Mouse (Mus musculus) liver, embryonic 15.5 days (tissue): ENCODE measurements around the gene Hist1h1t. TPM values are rescaled to one million over a fixed set of nuclear protein-coding genes. Genes with fewer than 3 reads are reported as not detected.
A peak's percentile ranks its signal among the peaks of the same experiment; 100 is the strongest.

ENCODE experiments used
- ATAC-seq: fragments of 200-750 bp; cut with Nextera tagmentation; 2 replicates; pipeline ENCODE4 v1.8.0; 2017; ENCODE audit warnings: moderate number of reproducible peaks, mild to moderate bottlenecking, moderate library complexity; ENCODE audit not compliant: insufficient read depth
- H3K27ac ChIP-seq: fragments of 300-500 bp; sonication (generic); replicated peaks from 2 replicates; pipeline ENCODE4 v1.5.1; 2015; ENCODE audit warnings: mild to moderate bottlenecking, inconsistent platforms
- H3K27me3 ChIP-seq: fragments of 300-500 bp; sonication (generic); 2 replicates; pipeline ENCODE4 v1.6.1; 2015; ENCODE audit warnings: mild to moderate bottlenecking, inconsistent platforms
- H3K36me3 ChIP-seq: fragments of 300-500 bp; sonication (generic); replicated peaks from 2 replicates; pipeline ENCODE4 v1.6.1; 2015; ENCODE audit warnings: moderate library complexity, mild to moderate bottlenecking, inconsistent platforms
- H3K4me1 ChIP-seq: fragments of 300-500 bp; sonication (generic); replicated peaks from 2 replicates; pipeline ENCODE4 v1.6.1; 2015; ENCODE audit warnings: inconsistent platforms
- H3K4me2 ChIP-seq: fragments of 300-500 bp; sonication (generic); 2 replicates; pipeline ENCODE4 v1.6.1; 2015; ENCODE audit warnings: moderate library complexity, mild to moderate bottlenecking, inconsistent platforms
- H3K4me3 ChIP-seq: fragments of 300-500 bp; sonication (generic); replicated peaks from 2 replicates; pipeline ENCODE4 v1.5.1; 2015; ENCODE audit warnings: mild to moderate bottlenecking, inconsistent platforms
- H3K9ac ChIP-seq: fragments of 300-500 bp; sonication (generic); 2 replicates; pipeline ENCODE4 v1.6.1; 2015; ENCODE audit warnings: moderate library complexity, mild to moderate bottlenecking, inconsistent platforms
- H3K9me3 ChIP-seq: fragments of 300-500 bp; sonication (generic); replicated peaks from 2 replicates; pipeline ENCODE4 v1.6.1; 2016; ENCODE audit warnings: inconsistent platforms
- WGBS: fragments of 180-500 bp; shearing (Covaris S2); methylation state at CpG from one replicate; pipeline ENCODE4 v1.1.7; 2015; ENCODE audit warnings: mixed read lengths; ENCODE audit not compliant: insufficient replicate concordance; 5-methylcytosine and 5-hydroxymethylcytosine counted together
- polyA plus RNA-seq: library from polyadenylated mRNA; unstranded; fragments of >200 nt; fragmentation: Nextera tagmentation; extraction: Ambion mirVana; gene quantifications from 2 replicates; pipeline ENCODE4 v1.2.1, GENCODE M21; 2015

The Hist1h1t gene
- polyA plus RNA-seq, 1 experiment from 2014 or later: not detected

DNA sequence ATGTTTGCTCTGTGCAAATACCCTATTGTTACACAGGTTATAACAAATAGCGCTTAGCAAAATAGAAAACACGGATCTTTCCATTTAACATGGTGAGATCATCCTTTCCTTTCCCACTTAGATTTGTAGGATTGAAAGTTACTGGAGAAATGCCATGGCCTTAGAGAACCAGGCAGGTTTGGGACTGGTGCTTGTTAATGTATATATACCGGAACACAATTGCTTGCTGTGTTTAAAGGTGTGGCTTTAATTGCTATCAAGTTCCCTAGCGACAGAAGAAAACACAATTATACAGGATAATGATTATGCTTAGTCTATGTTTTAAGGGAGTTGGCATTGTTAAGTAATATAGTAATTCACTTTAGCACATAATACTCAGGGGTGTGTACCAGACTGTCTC is 8.4 kb upstream of the Hist1h1t start:
- 0 out of 2 replicates have a peak overlapping the region, but pooled peaks have one; percentile 41 for H3K27ac ChIP-seq
- no peaks in the 10 kb centered on the region for H3K27me3 ChIP-seq
- 81% methylated on average over 4 of the region's 4 CpGs for WGBS
- no peaks in the 10 kb centered on the region for H3K9me3 ChIP-seq
- H3K4me3 ChIP-seq: peak overlapping the region; percentile 24; the same call in 1 of the 2 replicates
- H3K36me3 ChIP-seq: peaks cover 12% of the 10 kb centered on the region
- H3K4me2 ChIP-seq: peak overlapping the region; percentile 51
- H3K4me1 ChIP-seq: peaks cover 44% of the 10 kb centered on the region
- 0 out of 2 replicates have a peak overlapping the region, but pooled peaks have one; percentile 32 for H3K9ac ChIP-seq
- ATAC-seq: no peak

DNA sequence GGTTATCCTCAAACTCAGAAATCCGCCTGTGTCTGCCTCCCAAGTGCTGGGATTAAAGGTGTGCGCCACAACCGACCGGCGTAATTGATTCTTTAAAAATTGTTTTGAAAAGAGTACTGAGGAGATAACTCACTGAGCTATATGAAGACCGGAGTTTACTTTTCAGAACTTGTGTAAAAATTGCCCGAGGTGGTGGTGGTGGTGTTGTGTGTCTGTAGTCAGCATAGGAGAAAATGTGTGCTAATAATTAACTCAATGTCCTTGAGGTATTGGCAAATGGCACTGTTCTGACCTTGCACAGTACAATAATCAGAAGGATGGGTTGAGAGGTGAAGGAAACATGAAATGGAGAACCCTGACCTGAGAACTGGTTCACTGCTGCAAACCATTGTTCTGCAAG is 7.7 kb upstream of the Hist1h1t start:
- Histone ChIP-seq H3K36me3 (peaks cover 12% of the 10 kb centered on the region), H3K4me2 (peak overlapping the region; percentile 51), H3K4me3 (0 out of 2 replicates have a peak overlapping the region, but pooled peaks have one; percentile 7), H3K27ac (peak overlapping the region; percentile 51), H3K9me3 (no peaks in the 10 kb centered on the region), H3K27me3 (no peaks in the 10 kb centered on the region), H3K4me1 (peaks cover 37% of the 10 kb centered on the region), H3K9ac (no peak overlapping the region)
- WGBS: 83% methylated on average over 7 of the region's 7 CpGs
- no peak for ATAC-seq

DNA sequence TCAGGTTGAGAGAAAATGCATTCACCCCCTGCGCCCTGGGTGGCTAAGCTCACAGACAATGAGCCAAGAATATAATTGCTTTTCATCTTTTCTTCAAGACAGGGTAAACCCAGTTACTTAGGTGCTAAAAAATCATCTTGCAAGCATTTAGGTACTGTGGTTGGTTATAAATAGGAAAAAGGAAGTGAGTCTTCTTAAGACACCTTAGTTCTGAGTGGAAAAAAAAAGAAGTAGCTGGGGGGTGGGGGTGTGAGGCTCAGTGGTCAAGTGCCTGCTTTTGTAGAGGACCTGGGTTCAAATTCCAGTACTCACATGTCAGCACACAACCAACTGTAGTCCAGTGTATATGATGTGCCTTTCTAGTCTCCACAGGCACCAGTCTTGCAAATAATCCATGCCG is 6.7 kb upstream of the Hist1h1t start:
- ATAC-seq: no peak
- H3K27ac ChIP-seq: 0 out of 2 replicates have a peak overlapping the region, but pooled peaks have one; percentile 30
- no peaks in the 10 kb centered on the region for H3K27me3 ChIP-seq
- no peak overlapping the region for H3K9ac ChIP-seq
- no peak overlapping the region for H3K4me3 ChIP-seq
- peak overlapping the region; percentile 7; the same call in 1 of the 2 replicates for H3K4me2 ChIP-seq
- 88% methylated on average over 2 of the region's 2 CpGs for WGBS
- no peaks in the 10 kb centered on the region for H3K9me3 ChIP-seq
- peaks cover 37% of the 10 kb centered on the region for H3K4me1 ChIP-seq
- peaks cover 17% of the 10 kb centered on the region for H3K36me3 ChIP-seq

DNA sequence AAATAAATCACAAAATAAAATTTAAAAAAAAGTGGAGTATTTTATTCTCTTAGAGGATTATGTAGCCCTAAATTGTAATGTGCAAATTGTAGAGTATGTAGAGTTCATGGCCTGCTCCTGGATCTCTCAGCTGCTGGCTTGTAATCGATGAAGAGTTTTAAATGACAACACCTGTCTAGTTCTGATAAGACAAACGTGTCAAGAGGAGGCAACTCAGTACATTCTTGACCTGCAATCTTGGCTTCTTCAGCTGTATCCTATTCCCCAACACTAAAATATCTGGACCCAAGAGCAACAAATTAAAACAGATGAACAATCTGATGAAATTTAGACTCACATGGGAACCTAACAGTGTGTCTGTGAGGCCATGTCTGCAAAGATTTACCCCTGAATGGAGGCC is 6.2 kb upstream of the Hist1h1t start:
- Histone ChIP-seq H3K4me1 (peaks cover 37% of the 10 kb centered on the region), H3K9ac (peak overlapping the region; percentile 39; the same call in 1 of the 2 replicates), H3K4me2 (peak overlapping the region; percentile 27; the same call in 1 of the 2 replicates), H3K4me3 (no peak overlapping the region), H3K9me3 (no peaks in the 10 kb centered on the region), H3K27me3 (no peaks in the 10 kb centered on the region), H3K36me3 (peaks cover 17% of the 10 kb centered on the region), H3K27ac (peak overlapping the region; percentile 11)
- 15% methylated on average over 2 of the region's 2 CpGs for WGBS
- no peak for ATAC-seq

DNA sequence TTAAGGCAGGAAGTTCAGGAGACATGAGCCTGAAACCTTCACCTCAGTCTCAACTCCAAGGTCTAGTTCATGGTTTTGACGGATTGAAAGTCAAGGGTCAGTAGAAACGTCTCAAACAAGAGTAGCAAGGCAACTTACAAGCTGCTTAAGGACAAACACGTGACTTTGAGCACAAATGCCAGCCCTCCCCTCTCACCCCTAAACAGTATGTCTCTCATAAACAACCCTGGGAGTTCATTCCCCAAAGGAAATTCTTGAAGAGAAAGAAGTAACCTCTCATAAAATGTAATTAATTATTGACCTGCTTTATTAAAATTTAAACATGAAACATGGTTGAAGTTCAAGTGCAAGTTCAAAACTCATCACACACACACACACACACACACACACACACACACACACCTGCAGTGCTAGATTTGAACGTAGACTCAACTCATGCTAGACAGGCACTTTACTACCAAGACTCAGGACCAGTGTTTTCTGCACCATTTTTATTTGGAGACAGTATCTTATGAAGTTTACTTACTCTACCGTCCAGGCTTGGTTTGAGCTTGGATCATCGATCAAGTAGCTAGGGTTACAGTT is 1.7 kb upstream of the Hist1h1t start:
- no peak overlapping the region for H3K9ac ChIP-seq
- H3K9me3 ChIP-seq: no peaks in the 10 kb centered on the region
- peaks cover 45% of the 10 kb centered on the region for H3K4me1 ChIP-seq
- no peak for ATAC-seq
- no peak overlapping the region for H3K4me2 ChIP-seq
- no peaks in the 10 kb centered on the region for H3K27me3 ChIP-seq
- H3K4me3 ChIP-seq: no peak overlapping the region
- WGBS: 67% methylated on average over 6 of the region's 6 CpGs
- no peak overlapping the region for H3K27ac ChIP-seq
- H3K36me3 ChIP-seq: peaks cover 17% of the 10 kb centered on the region

DNA sequence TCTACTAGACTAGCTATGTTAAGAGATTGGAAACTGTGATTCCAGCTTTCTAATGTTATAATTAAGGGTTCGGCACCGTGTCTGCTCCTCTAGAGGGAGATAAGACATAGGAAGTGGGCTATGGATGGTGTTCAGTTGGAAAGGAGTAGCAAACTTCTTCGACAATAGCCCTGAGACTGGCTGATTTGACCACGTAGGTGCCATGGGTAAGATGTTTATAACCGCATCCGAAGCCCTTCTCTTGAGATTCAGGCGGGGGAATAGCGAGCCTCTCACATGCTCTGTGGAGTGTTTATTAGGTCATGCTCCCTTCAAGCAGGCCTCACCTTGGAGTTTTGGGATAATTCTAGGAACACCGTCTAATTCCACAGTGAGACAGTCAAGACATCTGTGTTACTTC is 658 bp upstream of the Hist1h1t start:
- Histone ChIP-seq H3K4me2 (no peak overlapping the region), H3K27ac (no peak overlapping the region), H3K27me3 (no peaks in the 10 kb centered on the region), H3K4me3 (no peak overlapping the region), H3K9ac (no peak overlapping the region), H3K9me3 (no peaks in the 10 kb centered on the region), H3K36me3 (peaks cover 17% of the 10 kb centered on the region), H3K4me1 (peaks cover 43% of the 10 kb centered on the region)
- ATAC-seq: no peak
- 80% methylated on average over 9 of the region's 9 CpGs for WGBS

DNA sequence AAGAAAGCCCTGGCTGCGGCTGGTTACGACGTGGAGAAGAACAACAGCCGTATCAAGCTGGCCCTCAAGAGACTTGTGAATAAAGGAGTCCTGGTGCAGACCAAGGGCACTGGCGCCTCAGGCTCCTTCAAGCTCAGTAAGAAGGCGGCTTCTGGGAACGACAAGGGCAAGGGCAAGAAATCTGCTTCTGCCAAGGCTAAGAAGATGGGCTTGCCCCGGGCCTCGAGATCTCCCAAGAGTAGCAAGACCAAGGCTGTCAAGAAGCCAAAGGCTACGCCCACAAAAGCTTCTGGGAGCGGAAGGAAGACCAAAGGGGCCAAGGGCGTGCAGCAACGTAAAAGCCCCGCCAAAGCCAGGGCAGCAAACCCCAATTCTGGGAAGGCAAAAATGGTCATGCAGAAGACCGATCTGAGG is 454 bp downstream of the Hist1h1t start:
- H3K27ac ChIP-seq: peak overlapping the region; percentile 99
- peaks cover 45% of the 10 kb centered on the region for H3K4me1 ChIP-seq
- ATAC-seq: no peak
- peak overlapping the region; percentile 30 for H3K4me3 ChIP-seq
- peak overlapping the region; percentile 55 for H3K9ac ChIP-seq
- peaks cover 13% of the 10 kb centered on the region for H3K36me3 ChIP-seq
- no peaks in the 10 kb centered on the region for H3K9me3 ChIP-seq
- H3K4me2 ChIP-seq: peak overlapping the region; percentile 70
- no peaks in the 10 kb centered on the region for H3K27me3 ChIP-seq
- WGBS: 36% methylated on average over 15 of the region's 15 CpGs

DNA sequence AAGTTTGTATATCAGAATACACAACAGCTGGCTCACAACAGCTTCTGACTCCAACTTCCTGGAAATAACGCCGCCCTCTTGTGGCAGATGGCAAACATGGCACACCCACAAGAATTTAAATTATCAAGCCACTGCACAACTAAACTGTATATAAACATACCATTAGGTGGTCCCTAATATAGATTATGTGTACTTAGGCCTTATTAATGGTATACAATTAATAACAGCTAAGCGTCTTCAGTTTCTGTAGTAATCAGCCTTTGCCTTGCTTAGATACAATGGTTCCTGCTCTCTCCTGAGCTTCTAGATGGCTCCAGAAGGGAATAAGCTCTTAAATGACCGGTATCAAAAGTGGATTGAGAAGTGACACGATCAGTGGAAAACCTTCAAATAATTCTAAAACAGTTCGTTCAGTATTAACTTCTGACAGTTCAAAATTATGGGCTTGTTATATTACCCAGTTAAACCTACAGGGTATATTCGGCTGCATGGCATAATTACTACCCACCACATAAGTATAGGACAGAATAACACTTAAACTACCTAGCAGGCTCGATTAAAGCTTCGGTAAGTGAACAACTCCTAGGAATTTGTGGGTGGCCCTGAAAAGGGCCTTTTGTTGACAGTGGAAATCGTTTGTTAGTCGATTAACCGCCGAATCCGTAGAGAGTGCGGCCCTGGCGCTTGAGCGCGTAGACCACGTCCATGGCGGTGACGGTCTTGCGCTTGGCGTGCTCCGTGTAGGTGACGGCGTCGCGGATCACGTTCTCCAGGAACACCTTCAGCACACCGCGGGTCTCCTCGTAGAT is 2.1 kb downstream of the Hist1h1t start:
- WGBS: under 1% methylated on average over 29 of the region's 32 CpGs
- Histone ChIP-seq H3K4me3 (peak overlapping the region; percentile 58), H3K4me1 (peaks cover 49% of the 10 kb centered on the region), H3K9me3 (no peaks in the 10 kb centered on the region), H3K36me3 (peaks cover 5% of the 10 kb centered on the region), H3K27me3 (no peaks in the 10 kb centered on the region), H3K9ac (peak overlapping the region; percentile 66), H3K27ac (peak overlapping the region; percentile 99), H3K4me2 (peak overlapping the region; percentile 70)
- peak; percentile 66 for ATAC-seq

DNA sequence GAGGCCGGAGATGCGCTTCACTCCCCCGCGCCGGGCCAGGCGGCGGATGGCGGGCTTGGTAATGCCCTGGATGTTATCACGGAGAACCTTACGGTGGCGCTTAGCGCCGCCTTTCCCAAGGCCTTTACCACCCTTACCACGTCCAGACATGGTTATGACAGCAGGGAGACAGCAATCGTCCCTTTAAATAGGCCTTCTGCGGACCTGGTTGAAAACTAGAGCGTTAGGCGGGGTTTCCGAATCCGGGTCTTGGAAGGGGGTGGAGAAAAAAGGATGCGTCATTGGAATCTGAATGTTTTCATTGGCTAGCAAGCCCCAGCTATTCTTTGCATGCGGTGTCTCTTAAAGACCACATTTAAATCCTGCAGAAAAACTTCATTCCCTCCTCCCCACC is 2.7 kb downstream of the Hist1h1t start, which contains the start of gene Hist1h4c:
Hist1h4c (minus strand) TSS at position 155 of the 394 bp plus-strand sequence.
- WGBS: under 1% methylated on average over 22 of the region's 22 CpGs
- Histone ChIP-seq H3K4me3 (peak within 1 kb of the TSS; percentile 58), H3K27ac (peak within 1 kb of the TSS; percentile 99), H3K27me3 (no peaks in the 10 kb centered on the region), H3K9ac (peak within 1 kb of the TSS; percentile 66), H3K4me1 (peaks cover 49% of the 10 kb centered on the region), H3K9me3 (no peaks in the 10 kb centered on the region), H3K4me2 (peak within 1 kb of the TSS; percentile 70), H3K36me3 (peaks cover 1% of the 10 kb centered on the region; the same call in 1 of the 2 replicates)
- ATAC-seq: peak; percentile 90

DNA sequence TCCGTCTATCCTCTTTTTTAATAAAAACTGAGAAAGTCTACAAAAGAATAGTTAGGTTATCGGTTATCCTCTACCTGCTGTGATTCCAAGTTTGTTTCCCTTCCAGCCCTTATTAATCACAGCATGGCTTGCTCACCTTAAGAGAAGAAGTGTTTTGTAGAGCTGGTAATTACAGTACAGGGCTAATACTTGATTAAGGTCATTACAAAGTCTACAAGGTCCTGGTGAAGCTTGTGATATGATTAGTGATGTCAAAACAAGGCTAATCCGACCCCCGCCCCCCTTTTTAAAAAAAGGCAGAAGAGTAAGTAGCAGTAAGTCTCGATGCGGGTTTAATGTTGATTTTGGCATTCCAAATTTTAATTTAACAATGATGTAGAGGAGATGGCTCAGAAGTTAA is 3.4 kb downstream of the Hist1h1t start:
- Histone ChIP-seq H3K27me3 (no peaks in the 10 kb centered on the region), H3K9me3 (no peaks in the 10 kb centered on the region), H3K4me1 (peaks cover 49% of the 10 kb centered on the region), H3K4me2 (peak overlapping the region; percentile 70), H3K27ac (peak overlapping the region; percentile 99), H3K36me3 (no peaks in the 10 kb centered on the region), H3K9ac (peak overlapping the region; percentile 45), H3K4me3 (0 out of 2 replicates have a peak overlapping the region, but pooled peaks have one; percentile 58)
- ATAC-seq: no peak
- 63% methylated on average over 6 of the region's 6 CpGs for WGBS

DNA sequence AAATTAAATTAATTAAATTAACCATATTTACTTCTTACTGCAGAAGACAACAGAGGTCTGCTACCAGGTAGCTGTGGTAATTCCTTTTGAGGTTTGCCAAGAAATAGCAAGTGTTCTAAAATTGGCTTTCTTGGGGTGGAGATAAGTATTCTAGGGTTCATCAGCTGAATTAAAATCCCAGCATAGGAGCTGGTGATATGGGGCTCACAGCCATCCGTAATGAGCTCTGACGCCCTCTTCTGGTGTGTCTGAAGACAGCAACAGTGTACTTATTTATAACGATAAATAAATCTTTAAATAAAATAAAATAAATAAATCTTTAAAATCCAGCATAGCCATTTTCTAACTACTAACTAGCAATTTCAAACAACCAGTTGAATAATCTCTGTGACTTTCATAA is 4.2 kb downstream of the Hist1h1t start:
- Histone ChIP-seq H3K9me3 (no peaks in the 10 kb centered on the region), H3K4me3 (no peak overlapping the region), H3K27me3 (no peaks in the 10 kb centered on the region), H3K27ac (no peak overlapping the region), H3K4me2 (no peak overlapping the region), H3K4me1 (peaks cover 48% of the 10 kb centered on the region), H3K9ac (no peak overlapping the region), H3K36me3 (no peaks in the 10 kb centered on the region)
- ATAC-seq: no peak
- 57% methylated on average over 3 of the region's 3 CpGs for WGBS
